Mouse (Mus musculus): ENCODE measurements around the gene Xpo4.
"Not testable (repeated sequence)": the region's sequence is repeated elsewhere in the genome, so short reads cannot be mapped to it uniquely, and the experiment has no call there.

Gene Xpo4

GRCm38 (mm10) chr14:57682751-57683150, 17.5 kb upstream of the Xpo4 start:
- no peak for DNase-seq (ENCODE audit: low spot score)

- peak; percentile 66 for DNase-seq (ENCODE audit: low spot score)
Measured at GRCm38 (mm10) chr14:57679958-57680535, 14.8 kb upstream of the Xpo4 start.

GRCm38 (mm10) chr14:57679523-57679922, 14.3 kb upstream of the Xpo4 start:
- DNase-seq (ENCODE audit: low spot score) = no peak

- no peak for DNase-seq (ENCODE audit: low spot score)
Measured at GRCm38 (mm10) chr14:57675481-57675880, 10.3 kb upstream of the Xpo4 start.

- DNase-seq (ENCODE audit: low spot score) = no peak
Measured at GRCm38 (mm10) chr14:57665628-57665950, 359 bp upstream of the Xpo4 start.

- no peak for DNase-seq (ENCODE audit: low spot score)
Measured at GRCm38 (mm10) chr14:57664311-57664821, 864 bp downstream of the Xpo4 start.

- DNase-seq (ENCODE audit: low spot score) = no peak
Measured at GRCm38 (mm10) chr14:57663630-57664029, 1.6 kb downstream of the Xpo4 start.

GRCm38 (mm10) chr14:57658301-57658700, 6.9 kb downstream of the Xpo4 start:
- DNase-seq (ENCODE audit: low spot score) = no peak

GRCm38 (mm10) chr14:57657500-57657899, 7.7 kb downstream of the Xpo4 start:
- no peak for DNase-seq (ENCODE audit: low spot score)

- not testable (repeated sequence) for DNase-seq (ENCODE audit: low spot score)
Measured at GRCm38 (mm10) chr14:57656519-57656918, 8.7 kb downstream of the Xpo4 start.

- no peak for DNase-seq (ENCODE audit: low spot score)
Measured at GRCm38 (mm10) chr14:57649501-57649900, 15.7 kb downstream of the Xpo4 start.

- no peak for DNase-seq (ENCODE audit: low spot score)
Measured at GRCm38 (mm10) chr14:57646155-57646554, 19.1 kb downstream of the Xpo4 start.

GRCm38 (mm10) chr14:57639153-57639552, 26.1 kb downstream of the Xpo4 start:
- DNase-seq (ENCODE audit: low spot score) = no peak

- DNase-seq (ENCODE audit: low spot score) = no peak
Measured at GRCm38 (mm10) chr14:57634141-57634540, 31.1 kb downstream of the Xpo4 start.

- no peak for DNase-seq (ENCODE audit: low spot score)
Measured at GRCm38 (mm10) chr14:57629595-57629994, 35.6 kb downstream of the Xpo4 start.

GRCm38 (mm10) chr14:57622934-57623333, 42.3 kb downstream of the Xpo4 start:
- no peak for DNase-seq (ENCODE audit: low spot score)

GRCm38 (mm10) chr14:57621699-57622098, 43.5 kb downstream of the Xpo4 start:
- no peak for DNase-seq (ENCODE audit: low spot score)

GRCm38 (mm10) chr14:57620598-57621236, 44.5 kb downstream of the Xpo4 start:
- DNase-seq (ENCODE audit: low spot score) = no peak

GRCm38 (mm10) chr14:57619487-57619886, 45.7 kb downstream of the Xpo4 start:
- no peak for DNase-seq (ENCODE audit: low spot score)

GRCm38 (mm10) chr14:57617675-57618074, 47.6 kb downstream of the Xpo4 start:
- no peak for DNase-seq (ENCODE audit: low spot score)

GRCm38 (mm10) chr14:57616339-57616965, 48.8 kb downstream of the Xpo4 start:
- no peak for DNase-seq (ENCODE audit: low spot score)

- no peak for DNase-seq (ENCODE audit: low spot score)
Measured at GRCm38 (mm10) chr14:57615828-57616227, 49.4 kb downstream of the Xpo4 start.

GRCm38 (mm10) chr14:57611034-57611433, 54.2 kb downstream of the Xpo4 start:
- DNase-seq (ENCODE audit: low spot score) = no peak

Measured in ovary, postnatal 10 days (tissue).